ENCODE assay signal across 8 mouse cellular contexts in the genomic region with DNA sequence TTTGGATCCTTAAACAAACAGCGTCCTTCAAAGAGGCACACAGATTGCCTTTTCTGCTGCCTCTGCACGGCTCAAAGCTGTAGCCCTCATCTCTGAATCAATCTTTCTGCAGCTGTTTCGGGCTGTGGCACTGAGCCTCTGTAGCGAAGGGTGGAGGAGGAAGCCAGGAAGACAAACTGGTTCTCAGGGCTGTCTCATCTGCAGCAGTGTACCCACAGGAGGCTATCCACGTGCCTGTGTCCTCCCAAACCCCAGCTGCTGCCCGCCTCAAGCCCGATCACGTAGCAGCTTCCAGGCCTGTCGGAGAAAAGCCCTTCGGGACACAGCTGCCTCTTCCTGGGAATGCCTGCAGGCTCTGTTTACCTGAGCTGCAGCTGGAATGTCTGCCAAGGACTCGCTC.
DNase-seq lines count a peak whose midpoint lies in the region; ATAC-seq lines count a peak whose summit lies in the region.

No protein-coding gene starts in this region.

- H3K4me1 ChIP-seq in forebrain, embryonic 16.5 days (replicated peaks; ENCODE audit: control insufficient read depth, insufficient read depth, low read length): peaks cover 12% of the 10 kb centered on the region
- peaks cover 24% of the 10 kb centered on the region for H3K4me1 ChIP-seq in liver, embryonic 15.5 days (replicated peaks)
- H3K4me1 ChIP-seq in neural tube, embryonic 12.5 days: peaks cover 8% of the 10 kb centered on the region

- intact Hi-C loops in heart, postnatal 10 days (cut with DNase I): loop anchor here (1.0 kb wide), 1 partner anchor 59 kb away; no protein-coding TSS in a partner anchor

- H3K4me2 ChIP-seq in forebrain, embryonic 16.5 days (ENCODE audit: low read length): peak overlapping the region; percentile 42
- H3K4me2 ChIP-seq in liver, embryonic 15.5 days: peak overlapping the region; percentile 44
- peak overlapping the region; percentile 42 for H3K4me2 ChIP-seq in neural tube, embryonic 12.5 days (replicated peaks)

- no peaks in the 10 kb centered on the region for H3K9me3 ChIP-seq in forebrain, embryonic 16.5 days (ENCODE audit: control insufficient read depth, low read length)
- no peaks in the 10 kb centered on the region for H3K9me3 ChIP-seq in liver, embryonic 15.5 days (replicated peaks)
- no peaks in the 10 kb centered on the region for H3K9me3 ChIP-seq in neural tube, embryonic 12.5 days

- peak; percentile 70 for ATAC-seq in forebrain, embryonic 16.5 days
- ATAC-seq in liver, embryonic 15.5 days (ENCODE audit: insufficient read depth): no peak
- peak; percentile 50; the same call in 1 of the 2 replicates for ATAC-seq in neural tube, embryonic 12.5 days (ENCODE audit: low FRiP score, low read depth)

- peak overlapping the region; percentile 19; the same call in 1 of the 2 replicates for H3K9ac ChIP-seq in forebrain, embryonic 16.5 days (replicated peaks; ENCODE audit: low read depth, low read length)
- no peak overlapping the region for H3K9ac ChIP-seq in liver, embryonic 15.5 days
- H3K9ac ChIP-seq in neural tube, embryonic 12.5 days: 0 out of 2 replicates have a peak overlapping the region, but pooled peaks have one; percentile 22

- peak overlapping the region; percentile 27 for H3K27ac ChIP-seq in forebrain, embryonic 16.5 days (ENCODE audit: low read length)
- peak overlapping the region; percentile 48 for H3K27ac ChIP-seq in liver, embryonic 15.5 days (replicated peaks)
- 0 out of 2 replicates have a peak overlapping the region, but pooled peaks have one; percentile 10 for H3K27ac ChIP-seq in neural tube, embryonic 12.5 days

- no peaks in the 10 kb centered on the region for H3K36me3 ChIP-seq in forebrain, embryonic 16.5 days (ENCODE audit: control insufficient read depth, insufficient read depth)
- H3K36me3 ChIP-seq in liver, embryonic 15.5 days (replicated peaks): no peaks in the 10 kb centered on the region
- no peaks in the 10 kb centered on the region for H3K36me3 ChIP-seq in neural tube, embryonic 12.5 days

- 8% methylated on average over 11 of the region's 11 CpGs for WGBS in forebrain, embryonic 16.5 days
- WGBS in liver, embryonic 15.5 days (ENCODE audit: insufficient replicate concordance): 14% methylated on average over 11 of the region's 11 CpGs
- 27% methylated on average over 11 of the region's 11 CpGs for WGBS in neural tube, embryonic 12.5 days

- peak; percentile 24 for DNase-seq in layer of hippocampus, adult 11-12 months (ENCODE audit: low spot score)
- DNase-seq in layer of hippocampus, adult 9-10 months (ENCODE audit: low spot score): no peak
- peak; percentile 60 to 71 for DNase-seq in heart, postnatal 10 days
- DNase-seq in kidney, postnatal 14 days: peak; percentile 33
- peak; percentile 68 for DNase-seq in thymus, postnatal 4 days

- no peaks in the 10 kb centered on the region for H3K27me3 ChIP-seq in forebrain, embryonic 16.5 days (replicated peaks; ENCODE audit: control insufficient read depth, insufficient read depth, low read length)
- no peaks in the 10 kb centered on the region for H3K27me3 ChIP-seq in liver, embryonic 15.5 days
- no peaks in the 10 kb centered on the region for H3K27me3 ChIP-seq in neural tube, embryonic 12.5 days (replicated peaks)

- H3K4me3 ChIP-seq in forebrain, embryonic 16.5 days (replicated peaks; ENCODE audit: low read length): peak overlapping the region; percentile 4; the same call in 1 of the 2 replicates
- no peak overlapping the region for H3K4me3 ChIP-seq in liver, embryonic 15.5 days (replicated peaks)
- H3K4me3 ChIP-seq in neural tube, embryonic 12.5 days: no peak overlapping the region
